Mouse (Mus musculus): ENCODE data around the gene Sec14l5.

- no peak for TF ChIP-seq EP300 (IDR thresholded peaks at IDR 0.05; ENCODE audit: insufficient read depth, low read depth, low read length)
- TF ChIP-seq POLR2A (IDR thresholded peaks at IDR 0.05; ENCODE audit: insufficient read depth, low read length), result no peak
- no peak for TF ChIP-seq CTCF (IDR thresholded peaks at IDR 0.05; ENCODE audit: low read depth, low read length)
These were observed 3.6 kb downstream of the Sec14l5 start for GRCm38 (mm10) chr16:5150544-5150943.

All from ES-Bruce4 (cell line).